Mouse (Mus musculus): ENCODE measurements at regions not wholly inside any gene's neighbourhood (a gene's known extent, or its start where the extent isn't known, plus 50 kb on each side); places are given as distances from the start of the nearest gene placed in this dataset.

DNA sequence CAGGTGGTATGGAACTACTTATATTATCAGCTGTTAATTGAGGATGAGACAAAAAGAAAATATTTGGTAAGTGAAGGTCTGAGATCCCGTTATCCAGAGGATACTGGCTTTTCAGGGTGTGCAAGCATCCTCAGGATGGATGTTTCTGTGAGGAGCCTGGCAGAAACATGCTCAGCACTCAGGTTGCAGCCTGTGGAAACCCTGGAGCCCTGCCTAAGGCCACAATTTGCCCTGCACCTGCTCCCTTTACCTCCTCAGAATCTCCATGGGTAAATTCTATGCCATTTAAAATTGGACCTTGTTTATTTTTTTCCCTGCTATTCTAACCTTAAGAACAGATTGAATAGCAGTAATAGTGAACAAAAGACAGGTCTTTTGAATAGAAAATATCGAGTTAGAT is 201.3 kb downstream of the Drd1 start:
- no peak for ATAC-seq (ENCODE audit: insufficient number of reproducible peaks, insufficient read depth, low FRiP score, low read depth)
- Histone ChIP-seq H3K4me2 (replicated peaks; ENCODE audit: low read depth, low read length) (no peak overlapping the region), H3K36me3 (ENCODE audit: control insufficient read depth, insufficient read depth, low read length) (no peaks in the 10 kb centered on the region), H3K4me1 (ENCODE audit: control insufficient read depth, insufficient read depth, low read length) (no peaks in the 10 kb centered on the region), H3K4me3 (ENCODE audit: low read depth, low read length) (no peak overlapping the region), H3K27me3 (ENCODE audit: control insufficient read depth, insufficient read depth, low read length) (no peaks in the 10 kb centered on the region), H3K9ac (replicated peaks; ENCODE audit: low read depth, low read length) (no peak overlapping the region), H3K9me3 (ENCODE audit: control insufficient read depth, low read depth, low read length) (no peaks in the 10 kb centered on the region), H3K27ac (ENCODE audit: low read length) (no peak overlapping the region)
- 66% methylated on average over 2 of the region's 2 CpGs for WGBS

DNA sequence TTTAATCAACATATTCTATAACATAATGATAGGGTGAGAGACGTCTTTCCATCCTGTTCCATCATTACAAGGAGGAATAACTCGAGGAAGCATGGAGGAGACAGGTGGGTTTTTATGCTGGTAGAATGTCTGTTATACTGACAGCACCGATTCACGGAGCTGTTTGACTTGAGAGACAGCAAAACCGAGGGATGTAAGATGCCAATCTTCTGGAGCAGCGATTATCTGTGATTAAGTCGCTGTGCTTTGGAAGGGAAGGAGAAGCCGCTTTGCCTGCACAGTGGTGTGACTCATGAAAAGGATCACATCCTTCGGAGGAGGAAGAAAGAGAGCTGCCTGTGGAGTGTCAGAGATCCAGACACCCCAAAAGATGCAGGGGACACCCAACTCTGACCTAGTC is 205.4 kb downstream of the Drd1 start:
- no peak overlapping the region for H3K9ac ChIP-seq (replicated peaks; ENCODE audit: low read depth, low read length)
- H3K4me1 ChIP-seq (ENCODE audit: control insufficient read depth, insufficient read depth, low read length): no peaks in the 10 kb centered on the region
- H3K9me3 ChIP-seq (ENCODE audit: control insufficient read depth, low read depth, low read length): no peaks in the 10 kb centered on the region
- no peak for ATAC-seq (ENCODE audit: insufficient number of reproducible peaks, insufficient read depth, low FRiP score, low read depth)
- no peaks in the 10 kb centered on the region for H3K27me3 ChIP-seq (ENCODE audit: control insufficient read depth, insufficient read depth, low read length)
- H3K27ac ChIP-seq (ENCODE audit: low read length): no peak overlapping the region
- 79% methylated on average over 9 of the region's 9 CpGs for WGBS
- no peak overlapping the region for H3K4me2 ChIP-seq (replicated peaks; ENCODE audit: low read depth, low read length)
- no peak overlapping the region for H3K4me3 ChIP-seq (ENCODE audit: low read depth, low read length)
- no peaks in the 10 kb centered on the region for H3K36me3 ChIP-seq (ENCODE audit: control insufficient read depth, insufficient read depth, low read length)

DNA sequence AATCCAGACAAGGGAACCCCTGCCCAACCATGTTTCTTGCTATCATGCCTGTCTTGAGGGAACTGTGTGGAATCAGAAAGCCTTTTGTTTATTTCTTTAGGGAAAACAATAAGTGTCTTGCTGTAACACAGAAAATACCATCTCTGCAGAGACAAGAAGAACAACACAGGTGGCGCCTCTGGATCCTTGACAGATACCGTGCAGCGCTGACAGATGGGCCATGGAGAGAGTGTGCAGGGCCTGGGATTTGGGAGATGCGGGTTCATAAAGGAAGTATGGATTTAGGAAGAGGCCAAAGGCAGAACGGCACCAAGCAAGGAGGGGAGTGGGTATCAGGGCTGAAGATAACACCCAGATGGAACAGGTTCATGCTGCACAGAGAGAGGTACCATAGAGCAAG is 209.3 kb downstream of the Drd1 start:
- Histone ChIP-seq H3K4me2 (replicated peaks; ENCODE audit: low read depth, low read length) (no peak overlapping the region), H3K9me3 (ENCODE audit: control insufficient read depth, low read depth, low read length) (no peaks in the 10 kb centered on the region), H3K27ac (ENCODE audit: low read length) (no peak overlapping the region), H3K36me3 (ENCODE audit: control insufficient read depth, insufficient read depth, low read length) (no peaks in the 10 kb centered on the region), H3K4me3 (ENCODE audit: low read depth, low read length) (no peak overlapping the region), H3K9ac (replicated peaks; ENCODE audit: low read depth, low read length) (no peak overlapping the region), H3K27me3 (ENCODE audit: control insufficient read depth, insufficient read depth, low read length) (no peaks in the 10 kb centered on the region), H3K4me1 (ENCODE audit: control insufficient read depth, insufficient read depth, low read length) (no peaks in the 10 kb centered on the region)
- ATAC-seq (ENCODE audit: insufficient number of reproducible peaks, insufficient read depth, low FRiP score, low read depth): no peak
- WGBS: 85% methylated on average over 5 of the region's 5 CpGs

DNA sequence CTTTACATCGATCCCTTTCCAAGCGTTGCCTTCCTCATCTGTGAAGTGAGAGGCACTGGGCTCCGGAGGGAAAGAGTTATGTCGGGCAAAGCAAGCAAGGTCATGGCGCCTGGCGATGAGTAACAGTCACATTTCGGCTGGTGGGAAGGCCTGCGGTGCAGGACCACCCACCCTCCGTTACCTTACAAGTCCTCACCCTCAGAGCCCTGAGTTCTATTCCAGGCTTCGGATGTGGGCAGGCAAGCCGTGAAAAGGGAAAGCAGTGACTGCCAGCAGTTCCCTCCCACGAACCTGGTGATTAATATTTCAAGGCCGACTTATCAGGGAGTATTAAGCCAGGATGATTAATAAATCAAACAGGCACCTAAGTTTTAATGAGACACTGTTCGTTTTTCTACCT is 209.7 kb downstream of the Drd1 start:
- Histone ChIP-seq H3K4me1 (ENCODE audit: control insufficient read depth, insufficient read depth, low read length) (no peaks in the 10 kb centered on the region), H3K9me3 (ENCODE audit: control insufficient read depth, low read depth, low read length) (no peaks in the 10 kb centered on the region), H3K36me3 (ENCODE audit: control insufficient read depth, insufficient read depth, low read length) (no peaks in the 10 kb centered on the region), H3K4me3 (ENCODE audit: low read depth, low read length) (no peak overlapping the region), H3K9ac (replicated peaks; ENCODE audit: low read depth, low read length) (no peak overlapping the region), H3K27me3 (ENCODE audit: control insufficient read depth, insufficient read depth, low read length) (no peaks in the 10 kb centered on the region), H3K27ac (ENCODE audit: low read length) (no peak overlapping the region), H3K4me2 (replicated peaks; ENCODE audit: low read depth, low read length) (no peak overlapping the region)
- no peak for ATAC-seq (ENCODE audit: insufficient number of reproducible peaks, insufficient read depth, low FRiP score, low read depth)
- WGBS: 80% methylated on average over 14 of the region's 14 CpGs

DNA sequence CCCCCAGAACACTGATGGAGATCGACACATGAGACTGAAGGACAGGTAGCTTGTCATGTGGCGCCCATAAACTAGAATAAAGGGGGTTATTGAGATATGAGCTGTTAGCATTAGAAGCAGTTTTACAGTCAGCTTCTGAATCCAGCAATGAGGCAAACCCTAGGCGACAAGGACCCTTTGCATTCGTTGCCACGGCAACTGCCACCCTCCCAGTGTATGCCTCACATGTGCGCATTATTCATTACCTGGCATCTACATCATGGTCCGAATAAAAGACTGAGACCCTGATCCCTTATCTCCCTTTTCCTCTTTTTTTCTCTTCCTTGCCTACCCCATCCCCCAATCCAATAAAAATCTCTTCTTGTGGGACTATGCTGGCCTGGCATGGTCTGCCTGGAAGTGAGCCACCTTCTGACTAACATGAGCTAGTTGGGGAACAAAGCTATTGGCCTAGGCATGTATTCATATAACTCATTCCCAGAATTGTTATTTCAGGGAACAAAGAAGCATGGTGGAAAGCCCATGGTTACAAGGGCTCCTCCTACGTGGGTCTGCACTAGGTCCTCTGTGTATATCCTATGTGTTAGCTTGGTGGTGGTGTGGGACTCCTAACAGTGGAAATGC is 229.4 kb downstream of the Drd1 start:
- no peak for ATAC-seq (ENCODE audit: insufficient number of reproducible peaks, insufficient read depth, low FRiP score, low read depth)
- no peaks in the 10 kb centered on the region for H3K36me3 ChIP-seq (ENCODE audit: control insufficient read depth, insufficient read depth, low read length)
- no peaks in the 10 kb centered on the region for H3K27me3 ChIP-seq (ENCODE audit: control insufficient read depth, insufficient read depth, low read length)
- no peaks in the 10 kb centered on the region for H3K9me3 ChIP-seq (ENCODE audit: control insufficient read depth, low read depth, low read length)
- no peaks in the 10 kb centered on the region for H3K4me1 ChIP-seq (ENCODE audit: control insufficient read depth, insufficient read depth, low read length)
- WGBS: 73% methylated on average over 8 of the region's 8 CpGs
- H3K27ac ChIP-seq (ENCODE audit: low read length): no peak overlapping the region
- no peak overlapping the region for H3K9ac ChIP-seq (replicated peaks; ENCODE audit: low read depth, low read length)
- H3K4me3 ChIP-seq (ENCODE audit: low read depth, low read length): no peak overlapping the region
- H3K4me2 ChIP-seq (replicated peaks; ENCODE audit: low read depth, low read length): no peak overlapping the region

DNA sequence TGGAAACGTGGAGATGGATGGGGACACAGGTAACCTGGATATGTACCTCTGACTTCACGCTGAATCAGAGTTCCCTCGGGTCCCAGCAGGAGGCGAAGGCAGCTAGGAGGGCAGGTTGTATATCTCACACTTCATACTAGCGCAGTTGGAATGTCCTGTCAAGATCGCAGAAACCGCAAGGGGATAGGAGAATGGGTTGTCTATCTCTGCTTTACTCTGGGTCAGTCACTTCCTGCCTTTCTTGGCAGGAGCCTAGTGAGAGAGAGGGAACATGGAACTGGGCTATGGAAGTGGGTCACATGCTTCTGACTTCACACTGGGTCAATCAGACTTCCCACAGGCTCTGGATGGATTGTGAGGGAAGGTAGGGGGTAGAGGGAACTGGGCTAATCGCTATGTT is 233.4 kb downstream of the Drd1 start:
- WGBS: 84% methylated on average over 8 of the region's 8 CpGs
- no peak overlapping the region for H3K9ac ChIP-seq (replicated peaks; ENCODE audit: low read depth, low read length)
- ATAC-seq (ENCODE audit: insufficient number of reproducible peaks, insufficient read depth, low FRiP score, low read depth): no peak
- H3K4me1 ChIP-seq (ENCODE audit: control insufficient read depth, insufficient read depth, low read length): no peaks in the 10 kb centered on the region
- no peak overlapping the region for H3K27ac ChIP-seq (ENCODE audit: low read length)
- no peaks in the 10 kb centered on the region for H3K9me3 ChIP-seq (ENCODE audit: control insufficient read depth, low read depth, low read length)
- H3K4me2 ChIP-seq (replicated peaks; ENCODE audit: low read depth, low read length): no peak overlapping the region
- no peak overlapping the region for H3K4me3 ChIP-seq (ENCODE audit: low read depth, low read length)
- H3K36me3 ChIP-seq (ENCODE audit: control insufficient read depth, insufficient read depth, low read length): no peaks in the 10 kb centered on the region
- H3K27me3 ChIP-seq (ENCODE audit: control insufficient read depth, insufficient read depth, low read length): no peaks in the 10 kb centered on the region

DNA sequence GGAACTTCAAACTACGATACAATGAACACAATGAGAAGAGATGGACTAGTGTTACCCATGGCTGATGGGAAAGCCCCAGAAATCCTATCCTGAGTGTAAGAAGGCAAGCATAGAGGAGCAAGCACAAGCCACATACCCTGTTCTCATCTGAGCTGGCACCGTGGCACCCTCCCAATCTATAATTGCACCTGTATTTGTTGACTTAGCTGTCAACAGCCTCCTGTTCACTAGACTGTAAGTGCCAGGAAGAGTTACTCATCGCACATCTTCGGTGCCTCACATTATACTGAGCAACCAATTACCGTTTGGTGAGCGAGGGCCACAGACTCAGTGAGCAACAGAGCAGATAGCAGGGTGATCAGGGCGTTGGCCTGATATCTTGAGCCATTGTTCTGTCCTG is 239.9 kb downstream of the Drd1 start:
- Histone ChIP-seq H3K27ac (ENCODE audit: low read length) (no peak overlapping the region), H3K4me2 (replicated peaks; ENCODE audit: low read depth, low read length) (no peak overlapping the region), H3K4me3 (ENCODE audit: low read depth, low read length) (no peak overlapping the region), H3K36me3 (ENCODE audit: control insufficient read depth, insufficient read depth, low read length) (no peaks in the 10 kb centered on the region), H3K9me3 (ENCODE audit: control insufficient read depth, low read depth, low read length) (no peaks in the 10 kb centered on the region), H3K27me3 (ENCODE audit: control insufficient read depth, insufficient read depth, low read length) (no peaks in the 10 kb centered on the region), H3K4me1 (ENCODE audit: control insufficient read depth, insufficient read depth, low read length) (no peaks in the 10 kb centered on the region), H3K9ac (replicated peaks; ENCODE audit: low read depth, low read length) (no peak overlapping the region)
- ATAC-seq (ENCODE audit: insufficient number of reproducible peaks, insufficient read depth, low FRiP score, low read depth): no peak
- 83% methylated on average over 7 of the region's 7 CpGs for WGBS

DNA sequence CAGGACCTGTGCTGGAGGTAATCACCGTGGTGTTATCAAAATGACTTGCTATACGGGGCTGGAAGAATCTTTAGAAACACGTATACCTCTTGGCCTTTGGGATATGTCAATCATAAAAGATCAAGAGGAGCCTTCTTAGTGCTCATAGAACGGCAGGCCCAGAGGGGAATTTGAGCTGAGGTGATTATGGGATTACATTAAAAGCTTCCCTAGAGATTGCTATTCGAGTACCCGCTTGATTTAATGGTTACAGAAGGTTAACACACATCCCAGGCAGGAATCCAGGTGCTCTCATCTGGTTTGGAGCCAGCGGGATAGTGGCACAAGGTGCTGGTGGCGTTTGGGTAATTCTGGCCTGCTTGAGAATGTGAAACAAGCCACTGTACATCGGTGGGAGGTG is 241.4 kb downstream of the Drd1 start:
- H3K27me3 ChIP-seq (ENCODE audit: control insufficient read depth, insufficient read depth, low read length): no peaks in the 10 kb centered on the region
- H3K4me2 ChIP-seq (replicated peaks; ENCODE audit: low read depth, low read length): no peak overlapping the region
- no peak overlapping the region for H3K4me3 ChIP-seq (ENCODE audit: low read depth, low read length)
- H3K9ac ChIP-seq (replicated peaks; ENCODE audit: low read depth, low read length): no peak overlapping the region
- no peak overlapping the region for H3K27ac ChIP-seq (ENCODE audit: low read length)
- H3K9me3 ChIP-seq (ENCODE audit: control insufficient read depth, low read depth, low read length): no peaks in the 10 kb centered on the region
- no peaks in the 10 kb centered on the region for H3K36me3 ChIP-seq (ENCODE audit: control insufficient read depth, insufficient read depth, low read length)
- no peak for ATAC-seq (ENCODE audit: insufficient number of reproducible peaks, insufficient read depth, low FRiP score, low read depth)
- 47% methylated on average over 9 of the region's 9 CpGs for WGBS
- no peaks in the 10 kb centered on the region for H3K4me1 ChIP-seq (ENCODE audit: control insufficient read depth, insufficient read depth, low read length)

DNA sequence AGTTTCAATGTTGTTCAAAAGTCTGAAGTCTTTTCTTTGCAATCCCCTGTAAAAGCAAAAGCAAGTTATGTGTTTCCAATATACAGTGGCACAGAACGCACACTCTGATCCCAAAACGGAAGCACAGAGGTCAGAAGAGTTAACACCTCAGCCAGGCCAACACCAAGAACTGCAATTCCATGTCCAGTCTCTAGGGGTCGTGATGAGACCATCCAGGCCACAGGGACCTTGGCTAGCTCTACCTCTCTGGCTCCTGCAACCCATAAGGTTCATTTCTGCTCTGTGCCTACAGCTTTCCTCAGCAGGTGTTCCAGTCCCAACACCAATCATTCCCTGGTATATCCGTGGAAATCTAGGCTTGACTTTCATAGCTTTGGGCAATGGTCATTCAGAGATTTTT is 243.6 kb downstream of the Drd1 start:
- Histone ChIP-seq H3K27me3 (ENCODE audit: control insufficient read depth, insufficient read depth, low read length) (no peaks in the 10 kb centered on the region), H3K4me1 (ENCODE audit: control insufficient read depth, insufficient read depth, low read length) (peaks cover 16% of the 10 kb centered on the region), H3K4me2 (replicated peaks; ENCODE audit: low read depth, low read length) (no peak overlapping the region), H3K36me3 (ENCODE audit: control insufficient read depth, insufficient read depth, low read length) (no peaks in the 10 kb centered on the region), H3K9ac (replicated peaks; ENCODE audit: low read depth, low read length) (no peak overlapping the region), H3K9me3 (ENCODE audit: control insufficient read depth, low read depth, low read length) (no peaks in the 10 kb centered on the region), H3K4me3 (ENCODE audit: low read depth, low read length) (no peak overlapping the region), H3K27ac (ENCODE audit: low read length) (no peak overlapping the region)
- ATAC-seq (ENCODE audit: insufficient number of reproducible peaks, insufficient read depth, low FRiP score, low read depth): no peak
- 38% methylated on average over 4 of the region's 4 CpGs for WGBS
